Mouse (Mus musculus) ES-E14 (cell line): ENCODE results near the gene Lbhd1.

ENCODE experiments used
- CHD2 ChIP-seq: IDR thresholded peaks from 2 replicates; pipeline ENCODE4 v1.6.1; 2014; ENCODE audit warnings: mild to moderate bottlenecking, low read depth, low read length, inconsistent platforms
- ZC3H11A ChIP-seq: IDR thresholded peaks from 2 replicates; pipeline ENCODE4 v1.6.1; 2012; ENCODE audit warnings: low read depth, mild to moderate bottlenecking, inconsistent platforms, low read length, borderline replicate concordance
- ZNF384 ChIP-seq: IDR thresholded peaks from 2 replicates; pipeline ENCODE4 v1.6.1; 2012; ENCODE audit warnings: low read depth, low read length, inconsistent platforms

- TF ChIP-seq ZC3H11A (no peak), CHD2 (no peak), ZNF384 (no peak)
These were observed 47.2 kb downstream of the Lbhd1 start for GRCm38 (mm10) chr19:8930771-8931170.
